Mouse (Mus musculus) MEL (cell line): ENCODE data around the gene Cacfd1. TPM values are rescaled to one million over a fixed set of nuclear protein-coding genes. Genes with fewer than 3 reads are reported as not detected.

ENCODE experiments used
- DNase-seq: peaks from one replicate; pipeline ENCODE4 v3.0.0; 2011; ENCODE audit warnings: low read depth, low spot score
- H3K27ac ChIP-seq: 2 replicates; pipeline ENCODE4 v1.5.1; 2012; ENCODE audit warnings: low read depth, mild to moderate bottlenecking, control low read depth, low read length, moderate library complexity; ENCODE audit not compliant: control insufficient read depth
- H3K27me3 ChIP-seq, 2 experiments: fragments of 150-350 bp in 1 of 2; sonication (generic) in 1 of 2; 2 replicates each; pipeline ENCODE4 v1.6.1; 2012; ENCODE audit warnings: low read length in 2 of 2, mild to moderate bottlenecking in 2 of 2, improper control_type of control experiment in 1 of 2, moderate library complexity in 1 of 2; ENCODE audit not compliant: insufficient read depth in 2 of 2, control insufficient read depth in 1 of 2
- H3K36me3 ChIP-seq, 2 experiments: 2 replicates each; pipeline ENCODE4 v1.6.1; 2012 to 2014; ENCODE audit warnings: low read length in 2 of 2, improper control_type of control experiment in 1 of 2, inconsistent platforms in 1 of 2, mild to moderate bottlenecking in 1 of 2; ENCODE audit not compliant: insufficient read depth in 2 of 2, control insufficient read depth in 1 of 2
- H3K4me1 ChIP-seq, 2 experiments: fragments of 150-350 bp in 1 of 2; sonication (generic) in 1 of 2; 2 replicates each; pipeline ENCODE4 v1.6.1; 2012; ENCODE audit warnings: low read length in 2 of 2, improper control_type of control experiment in 1 of 2, mild to moderate bottlenecking in 1 of 2; ENCODE audit not compliant: insufficient read depth in 2 of 2, control insufficient read depth in 1 of 2
- H3K4me3 ChIP-seq, 2 experiments: fragments of 150-350 bp in 1 of 2; sonication (generic) in 1 of 2; 2 replicates each; pipeline ENCODE4 v1.5.1; 2012; ENCODE audit warnings: low read depth in 2 of 2, low read length in 2 of 2, mild to moderate bottlenecking in 2 of 2, moderate library complexity in 2 of 2, control low read depth in 1 of 2, improper control_type of control experiment in 1 of 2; ENCODE audit not compliant: control insufficient read depth in 1 of 2, insufficient read depth in 1 of 2
- H3K79me2 ChIP-seq: 2 replicates; pipeline ENCODE4 v1.6.1; 2012; ENCODE audit warnings: mild to moderate bottlenecking, low read length, moderate library complexity; ENCODE audit not compliant: control insufficient read depth, poor library complexity, insufficient read depth
- H3K9ac ChIP-seq: 2 replicates; pipeline ENCODE4 v1.6.1; 2012; ENCODE audit warnings: low read depth, mild to moderate bottlenecking, control low read depth, low read length, moderate library complexity; ENCODE audit not compliant: control insufficient read depth, poor library complexity, severe bottlenecking
- H3K9me3 ChIP-seq: fragments of 150-350 bp; sonication (generic); replicated peaks from 2 replicates; pipeline ENCODE4 v1.6.1; 2012; ENCODE audit warnings: mild to moderate bottlenecking, low read length, improper control_type of control experiment, moderate library complexity; ENCODE audit not compliant: insufficient read depth
- CHD2 ChIP-seq: IDR thresholded peaks from 2 replicates; pipeline ENCODE4 v1.6.1; 2011; ENCODE audit warnings: low read length, improper control_type of control experiment
- CTCF ChIP-seq, 3 experiments: IDR thresholded peaks in 2 of 3; conservative IDR thresholded peaks in 1 of 3; 2 replicates each; pipeline ENCODE4 v1.5.1; 2011 to 2012; ENCODE audit warnings: low read length in 3 of 3, low read depth in 2 of 3, mild to moderate bottlenecking in 2 of 3, improper control_type of control experiment in 1 of 3, inconsistent platforms in 1 of 3, mixed read lengths in 1 of 3, moderate library complexity in 1 of 3; ENCODE audit not compliant: control insufficient read depth in 1 of 3, insufficient read depth in 1 of 3, poor library complexity in 1 of 3, severe bottlenecking in 1 of 3
- E2F4 ChIP-seq: IDR thresholded peaks from 2 replicates; pipeline ENCODE4 v1.6.1; 2011; ENCODE audit warnings: low read depth, low read length, improper control_type of control experiment, borderline replicate concordance
- EP300 ChIP-seq, 2 experiments: IDR thresholded peaks; 2 replicates each; pipeline ENCODE4 v1.6.1; 2011; ENCODE audit warnings: improper control_type of control experiment in 2 of 2, low read length in 2 of 2, low read depth in 1 of 2, mild to moderate bottlenecking in 1 of 2
- ETS1 ChIP-seq: IDR thresholded peaks from 2 replicates; pipeline ENCODE4 v1.6.1; 2012; ENCODE audit warnings: low read depth, mild to moderate bottlenecking, inconsistent platforms, low read length, improper control_type of control experiment, moderate library complexity
- GABPA ChIP-seq: IDR thresholded peaks from 2 replicates; pipeline ENCODE4 v1.6.1; 2012; ENCODE audit warnings: low read depth, mild to moderate bottlenecking, inconsistent platforms, low read length, improper control_type of control experiment, moderate library complexity
- KAT2A ChIP-seq: conservative IDR thresholded peaks from 2 replicates; pipeline ENCODE4 v1.6.1; 2012; ENCODE audit warnings: low read depth, low read length, improper control_type of control experiment, inconsistent platforms
- MAX ChIP-seq: IDR thresholded peaks from 2 replicates; pipeline ENCODE4 v1.6.1; 2011; ENCODE audit warnings: low read length, improper control_type of control experiment
- MEF2A ChIP-seq: IDR thresholded peaks from 2 replicates; pipeline ENCODE4 v1.6.1; 2014; ENCODE audit warnings: low read depth, mild to moderate bottlenecking, inconsistent platforms, low read length, improper control_type of control experiment; ENCODE audit not compliant: poor library complexity, insufficient replicate concordance, severe bottlenecking; ENCODE audit errors: extremely low read depth
- MXI1 ChIP-seq: IDR thresholded peaks from 2 replicates; pipeline ENCODE4 v1.6.1; 2011; ENCODE audit warnings: mild to moderate bottlenecking, low read depth, low read length, improper control_type of control experiment
- MYB ChIP-seq: IDR thresholded peaks from 2 replicates; pipeline ENCODE4 v1.6.1; 2011; ENCODE audit warnings: mild to moderate bottlenecking, low read depth, low read length, improper control_type of control experiment
- POLR2AphosphoS2 ChIP-seq: IDR thresholded peaks from 2 replicates; pipeline ENCODE4 v1.6.1; 2011; ENCODE audit warnings: low read length, improper control_type of control experiment
- POLR2AphosphoS5 ChIP-seq: IDR thresholded peaks from 2 replicates; pipeline ENCODE4 v1.6.1; 2012; ENCODE audit warnings: low read depth, borderline replicate concordance, mild to moderate bottlenecking, inconsistent platforms, low read length, moderate library complexity, mixed read lengths
- RAD21 ChIP-seq: IDR thresholded peaks from 2 replicates; pipeline ENCODE4 v1.6.1; 2011; ENCODE audit warnings: mild to moderate bottlenecking, low read depth, low read length, improper control_type of control experiment
- SMC3 ChIP-seq: IDR thresholded peaks from 2 replicates; pipeline ENCODE4 v1.6.1; 2011; ENCODE audit warnings: low read depth, low read length, improper control_type of control experiment
- TCF12 ChIP-seq: IDR thresholded peaks from 2 replicates; pipeline ENCODE4 v1.6.1; 2014; ENCODE audit warnings: low read depth, mild to moderate bottlenecking, inconsistent platforms, low read length, improper control_type of control experiment, moderate library complexity
- UBTF ChIP-seq: IDR thresholded peaks from 2 replicates; pipeline ENCODE4 v1.6.1; 2012; ENCODE audit warnings: low read depth, mild to moderate bottlenecking, inconsistent platforms, low read length, improper control_type of control experiment, moderate library complexity, borderline replicate concordance; ENCODE audit not compliant: insufficient read depth
- USF2 ChIP-seq, 2 experiments: IDR thresholded peaks; 2 replicates each; pipeline ENCODE4 v1.6.1; 2011 to 2012; ENCODE audit warnings: improper control_type of control experiment in 2 of 2, low read length in 2 of 2, borderline replicate concordance in 1 of 2, inconsistent platforms in 1 of 2, low read depth in 1 of 2, mild to moderate bottlenecking in 1 of 2; ENCODE audit not compliant: insufficient read depth in 1 of 2
- ZC3H11A ChIP-seq: IDR thresholded peaks from 2 replicates; pipeline ENCODE4 v1.6.1; 2012; ENCODE audit warnings: low read depth, mild to moderate bottlenecking, inconsistent platforms, low read length, improper control_type of control experiment
- ZMIZ1 ChIP-seq: IDR thresholded peaks from 2 replicates; pipeline ENCODE4 v1.6.1; 2012; ENCODE audit warnings: low read depth, mild to moderate bottlenecking, inconsistent platforms, low read length, improper control_type of control experiment, moderate library complexity
- polyA plus RNA-seq, 2 experiments: library from polyadenylated mRNA; stranded (reverse) in 1 of 2; unstranded in 1 of 2; fragments of >175 nt in 1 of 2; fragments of >200 nt in 1 of 2; gene quantifications; 2 replicates each; pipeline versions ENCODE4 v1.2.1 to v1.2.4; 2012; ENCODE audit warnings: low replicate concordance in 2 of 2, low read depth in 1 of 2; ENCODE audit not compliant: insufficient read length in 2 of 2, insufficient read depth in 1 of 2, missing spikeins in 1 of 2
- total RNA-seq: library from RNA; depleted of rRNA; stranded (reverse); fragments of 300-350 nt; gene quantifications from 2 replicates; pipeline ENCODE4 v1.2.3, GENCODE M21; 2012

Cacfd1 gene
- total and polyA plus RNA-seq, 3 experiments, result 19.1 to 60.7 TPM; not detected in 1

GRCm38 (mm10) chr2:27007701-27008100, 2.0 kb upstream of the Cacfd1 start:
- H3K36me3 ChIP-seq, result peaks cover 0 to 15% of the 10 kb centered on the region in 2 experiments; a peak in 2 of 4 replicates
- peaks cover 14 to 46% of the 10 kb centered on the region in 2 experiments for H3K4me1 ChIP-seq
- H3K79me2 ChIP-seq, result peaks cover 21% of the 10 kb centered on the region
- H3K4me3 ChIP-seq, result peak overlapping the region; percentile 34 to 59
- 0 out of 2 replicates have a peak, but pooled peaks have one; percentile 47 for TF ChIP-seq MXI1
- TF ChIP-seq GABPA, result no peak
- TF ChIP-seq MAX, result 0 out of 2 replicates have a peak, but pooled peaks have one; percentile 9
- TF ChIP-seq ZMIZ1, result no peak
- TF ChIP-seq POLR2AphosphoS5, result no peak
- no peak for TF ChIP-seq CHD2
- no peak for TF ChIP-seq MYB
- TF ChIP-seq POLR2AphosphoS2, result no peak
- TF ChIP-seq ETS1, result 0 out of 2 replicates have a peak, but pooled peaks have one; percentile 10
- TF ChIP-seq MEF2A, result no peak
- TF ChIP-seq USF2 (IDR thresholded peaks at IDR 0.05; ENCODE audit: borderline replicate concordance in 1 of 2, insufficient read depth in 1 of 2, low read depth in 1 of 2, low read length in 2 of 2), result no peak
- TF ChIP-seq TCF12, result no peak
- no peak for TF ChIP-seq E2F4
- no peak for TF ChIP-seq KAT2A
- peak overlapping the region; percentile 62 for H3K27ac ChIP-seq
- no peaks in the 10 kb centered on the region for H3K27me3 ChIP-seq
- no peaks in the 10 kb centered on the region for H3K9me3 ChIP-seq
- DNase-seq, result peak; percentile 72
- H3K9ac ChIP-seq, result peak overlapping the region; percentile 59

GRCm38 (mm10) chr2:27017802-27018201, 8.1 kb downstream of the Cacfd1 start:
- no peak overlapping the region for H3K27ac ChIP-seq
- H3K9ac ChIP-seq, result no peak overlapping the region
- H3K4me3 ChIP-seq, result no peak overlapping the region
- no peaks in the 10 kb centered on the region for H3K4me1 ChIP-seq
- TF ChIP-seq SMC3 (peak; percentile 73), EP300 (IDR thresholded peaks at IDR 0.05; ENCODE audit: low read depth in 1 of 2, low read length in 2 of 2) (no peak), MYB (no peak), CTCF (IDR thresholded peaks at IDR 0.05 in 2 of 3, conservative IDR thresholded peaks at IDR 0.05 in 1 of 3; ENCODE audit: control insufficient read depth in 1 of 3, insufficient read depth in 1 of 3, low read depth in 2 of 3, low read length in 3 of 3, poor library complexity in 1 of 3, severe bottlenecking in 1 of 3) (peak; percentile 89 to 98 (median 95)), RAD21 (peak; percentile 62), ZC3H11A (peak; percentile 40; the same call in 1 of the 2 replicates), MAX (no peak), UBTF (no peak)
- no peaks in the 10 kb centered on the region for H3K27me3 ChIP-seq
- peak; percentile 83 for DNase-seq
- no peaks in the 10 kb centered on the region for H3K79me2 ChIP-seq
- peaks cover 0 to 5% of the 10 kb centered on the region in 2 experiments; a peak in 2 of 4 replicates for H3K36me3 ChIP-seq
- H3K9me3 ChIP-seq, result no peaks in the 10 kb centered on the region
